Mouse (Mus musculus): ENCODE measurements around the gene Scfd2.

DNA sequence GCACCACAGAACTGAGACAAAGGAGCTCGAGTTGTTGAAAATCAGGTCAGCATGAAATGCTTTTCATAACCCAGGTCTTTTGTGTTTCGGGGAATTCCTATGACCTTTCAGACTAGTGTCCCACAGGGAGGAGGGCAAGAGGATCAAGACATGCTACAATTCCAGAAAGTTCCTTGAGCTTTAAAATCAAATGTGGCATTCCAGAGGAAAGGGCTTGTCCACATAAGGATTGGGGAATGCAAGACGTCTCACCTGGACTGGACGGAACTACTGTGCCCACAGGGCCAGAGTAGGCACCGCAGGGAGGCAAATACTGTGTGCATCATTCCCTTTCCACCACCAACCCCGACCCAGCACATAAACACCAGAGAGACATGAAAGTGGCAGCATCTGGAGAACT is 266.4 kb downstream of the Scfd2 start:
- TF ChIP-seq CTCF (IDR thresholded peaks at IDR 0.05; ENCODE audit: low read depth) (no peak), EP300 (IDR thresholded peaks at IDR 0.05; ENCODE audit: low read depth) (no peak)
